Mouse (Mus musculus) Muller cell, postnatal 12 days (primary cell): ENCODE data around the gene Uroc1.

Experiments used
- DNase-seq: peaks from one replicate; pipeline ENCODE4 v3.0.0-alpha.2; 2015; ENCODE audit errors: inconsistent ontology term

Uroc1 gene

GRCm38 (mm10) chr6:90332561-90333425 is at the start of gene Uroc1:
Gene Uroc1, plus strand, starts transcription at chr6:90333284.
- DNase-seq = no peak

- no peak for DNase-seq
These were observed 44.8 kb upstream of the Uroc1 start for GRCm38 (mm10) chr6:90288265-90288664.

GRCm38 (mm10) chr6:90300919-90301318 is 32.2 kb upstream of the Uroc1 start, which contains the start of gene BC048671:
Gene BC048671, plus strand, starts transcription at chr6:90301219.
- DNase-seq = no peak

- DNase-seq = no peak
These were observed 26.6 kb upstream of the Uroc1 start for GRCm38 (mm10) chr6:90306315-90306975.

- no peak for DNase-seq
These were observed 24.0 kb upstream of the Uroc1 start for GRCm38 (mm10) chr6:90308839-90309778.

- no peak for DNase-seq
These were observed 17.1 kb upstream of the Uroc1 start for GRCm38 (mm10) chr6:90315961-90316360.

- no peak for DNase-seq
These were observed 15.4 kb upstream of the Uroc1 start for GRCm38 (mm10) chr6:90317510-90318258.

- no peak for DNase-seq
These were observed 14.1 kb upstream of the Uroc1 start for GRCm38 (mm10) chr6:90319019-90319418.

GRCm38 (mm10) chr6:90319475-90320191 is 13.5 kb upstream of the Uroc1 start:
- no peak for DNase-seq

- no peak for DNase-seq
These were observed 12.7 kb upstream of the Uroc1 start for GRCm38 (mm10) chr6:90320429-90320828.

GRCm38 (mm10) chr6:90321811-90322210 is 11.3 kb upstream of the Uroc1 start:
- no peak for DNase-seq

GRCm38 (mm10) chr6:90324026-90324425 is 9.1 kb upstream of the Uroc1 start:
- no peak for DNase-seq

GRCm38 (mm10) chr6:90324463-90324862 is 8.6 kb upstream of the Uroc1 start:
- DNase-seq = no peak

GRCm38 (mm10) chr6:90324991-90325390 is 8.1 kb upstream of the Uroc1 start, which contains the start of gene Chst13:
Gene Chst13, minus strand, starts transcription at chr6:90325185.
- DNase-seq = peak; percentile 46

GRCm38 (mm10) chr6:90327670-90328069 is 5.4 kb upstream of the Uroc1 start:
- DNase-seq = peak; percentile 12

- DNase-seq = peak; percentile 49
These were observed 3.1 kb upstream of the Uroc1 start for GRCm38 (mm10) chr6:90329953-90330352.

GRCm38 (mm10) chr6:90334244-90334643 is 1.2 kb downstream of the Uroc1 start:
- no peak for DNase-seq

- no peak for DNase-seq
These were observed 9.3 kb downstream of the Uroc1 start for GRCm38 (mm10) chr6:90342343-90342742.

GRCm38 (mm10) chr6:90347183-90347582 is 14.1 kb downstream of the Uroc1 start:
- DNase-seq = no peak

- no peak for DNase-seq
These were observed 15.4 kb downstream of the Uroc1 start for GRCm38 (mm10) chr6:90348500-90348899.
